10 mouse cellular contexts compared by ENCODE assay signal in the genomic region with DNA sequence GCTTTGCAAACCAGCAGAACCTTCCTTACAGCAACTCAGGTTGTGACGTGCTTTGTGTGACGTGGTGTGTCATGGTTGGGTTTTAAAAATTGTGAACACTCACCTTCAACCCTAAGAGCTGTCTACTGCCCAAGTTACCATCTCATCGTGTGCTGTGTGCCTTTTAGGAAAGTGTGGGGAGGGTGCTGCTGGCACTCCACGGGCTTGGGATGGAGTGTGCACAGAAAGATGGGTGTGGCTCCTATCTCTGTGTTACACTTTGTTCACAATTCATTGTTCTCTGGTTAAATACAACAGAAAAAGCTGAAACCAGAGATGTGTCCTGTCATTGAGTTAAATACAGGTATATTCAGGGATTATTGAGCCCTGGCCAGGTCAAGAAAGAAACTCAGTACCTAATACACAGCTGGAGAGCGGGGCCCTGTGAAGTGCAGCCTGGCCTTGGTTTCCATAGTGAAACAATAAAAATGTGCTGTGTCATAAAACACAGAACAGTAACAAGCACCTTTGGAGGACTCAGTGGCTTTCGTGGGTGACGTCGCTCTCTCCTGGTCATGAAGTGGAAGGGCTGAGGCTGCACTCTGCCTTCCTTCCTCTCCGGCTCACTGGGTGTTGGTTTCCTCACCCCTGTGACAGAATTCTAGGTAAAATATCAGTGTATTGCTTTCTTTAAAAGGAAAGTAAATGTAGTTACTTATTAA. TPM values are rescaled to one million over a fixed set of nuclear protein-coding genes. Genes with fewer than 3 reads are reported as not detected.
A peak's percentile ranks its signal among the peaks of the same experiment; 100 is the strongest.
DNase-seq lines count a peak whose midpoint lies in the region; ATAC-seq and TF ChIP-seq lines count a peak whose summit lies in the region.
"Had no signal": no experiment of that assay in that cellular context is flagged by ENCODE, and none has a peak within 500 bp of the region (broad histone marks: within the 10 kb centered on the region; RNA-seq: fewer than 3 reads in every experiment).

No protein-coding gene starts in this region.

- no peak overlapping the region for H3K27ac ChIP-seq in hindbrain, embryonic 16.5 days (ENCODE audit: low read depth, low read length)
- H3K27ac ChIP-seq in hindbrain, embryonic 13.5 days, result no peak overlapping the region
- 0 out of 2 replicates have a peak overlapping the region, but pooled peaks have one; percentile 45 for H3K27ac ChIP-seq in kidney, embryonic 15.5 days
- H3K27ac ChIP-seq in midbrain, embryonic 14.5 days (replicated peaks; ENCODE audit: low read depth, low read length), result no peak overlapping the region
- H3K27ac ChIP-seq: midbrain, embryonic 13.5 days had no signal

- H3K9me3 ChIP-seq in hindbrain, embryonic 16.5 days (ENCODE audit: control insufficient read depth, low read length), result no peaks in the 10 kb centered on the region
- H3K9me3 ChIP-seq in hindbrain, embryonic 13.5 days, result no peaks in the 10 kb centered on the region
- H3K9me3 ChIP-seq in kidney, embryonic 15.5 days (replicated peaks), result no peaks in the 10 kb centered on the region
- no peaks in the 10 kb centered on the region for H3K9me3 ChIP-seq in midbrain, embryonic 14.5 days (ENCODE audit: control insufficient read depth, low read length)
- H3K9me3 ChIP-seq: midbrain, embryonic 13.5 days had no signal

- H3K4me2 ChIP-seq in hindbrain, embryonic 16.5 days (ENCODE audit: low read length), result no peak overlapping the region
- no peak overlapping the region for H3K4me2 ChIP-seq in hindbrain, embryonic 13.5 days
- H3K4me2 ChIP-seq in kidney, embryonic 15.5 days, result no peak overlapping the region
- peak overlapping the region; percentile 51 for H3K4me2 ChIP-seq in myocyte (ENCODE audit: low read depth)
- no peak overlapping the region for H3K4me2 ChIP-seq in midbrain, embryonic 14.5 days (ENCODE audit: low read length)
- H3K4me2 ChIP-seq: midbrain, embryonic 13.5 days had no signal

- peak; percentile 27 for DNase-seq in adipocyte (ENCODE audit: low spot score)
- no peak for DNase-seq in right cerebral cortex, adult 2 months (ENCODE audit: low spot score in 2 of 2)
- no peak for DNase-seq in midbrain, embryonic 14.5 days
- DNase-seq in gastrocnemius, postnatal 14 days, result no peak

- no peak overlapping the region for H3K9ac ChIP-seq in hindbrain, embryonic 16.5 days (ENCODE audit: low read depth, low read length)
- H3K9ac ChIP-seq in hindbrain, embryonic 13.5 days, result no peak overlapping the region
- H3K9ac ChIP-seq in kidney, embryonic 15.5 days, result no peak overlapping the region
- no peak overlapping the region for H3K9ac ChIP-seq in midbrain, embryonic 14.5 days (replicated peaks; ENCODE audit: low read length)
- H3K9ac ChIP-seq: midbrain, embryonic 13.5 days had no signal

- no peak for TF ChIP-seq POLR2A in myocyte (IDR thresholded peaks at IDR 0.05; ENCODE audit: insufficient read length, low read depth)

- H3K27me3 ChIP-seq in hindbrain, embryonic 16.5 days (replicated peaks; ENCODE audit: control insufficient read depth, insufficient read depth, low read length), result no peaks in the 10 kb centered on the region
- H3K27me3 ChIP-seq in hindbrain, embryonic 13.5 days, result no peaks in the 10 kb centered on the region
- no peaks in the 10 kb centered on the region for H3K27me3 ChIP-seq in kidney, embryonic 15.5 days
- no peaks in the 10 kb centered on the region for H3K27me3 ChIP-seq in myocyte (ENCODE audit: control insufficient read depth, insufficient read depth, insufficient read length)
- H3K27me3 ChIP-seq in midbrain, embryonic 14.5 days (ENCODE audit: control insufficient read depth, insufficient read depth, low read length), result no peaks in the 10 kb centered on the region
- H3K27me3 ChIP-seq: midbrain, embryonic 13.5 days had no signal

- no peak overlapping the region for H3ac ChIP-seq in myocyte (ENCODE audit: control insufficient read depth, insufficient read length)

- ATAC-seq in hindbrain, embryonic 16.5 days, result peak; percentile 18; the same call in 1 of the 2 replicates
- ATAC-seq in hindbrain, embryonic 13.5 days (ENCODE audit: low FRiP score), result no peak
- ATAC-seq in kidney, embryonic 15.5 days (replicated peaks; ENCODE audit: low FRiP score), result peak; percentile 65
- no peak for ATAC-seq in midbrain, embryonic 14.5 days (ENCODE audit: low FRiP score, low TSS enrichment)
- ATAC-seq: midbrain, embryonic 13.5 days had no signal

- no peaks in the 10 kb centered on the region for H3K36me3 ChIP-seq in hindbrain, embryonic 16.5 days (ENCODE audit: control insufficient read depth, insufficient read depth, low read length)
- no peaks in the 10 kb centered on the region for H3K36me3 ChIP-seq in hindbrain, embryonic 13.5 days
- no peaks in the 10 kb centered on the region for H3K36me3 ChIP-seq in kidney, embryonic 15.5 days
- no peaks in the 10 kb centered on the region for H3K36me3 ChIP-seq in myocyte (ENCODE audit: control insufficient read depth, insufficient read depth)
- H3K36me3 ChIP-seq in midbrain, embryonic 14.5 days (ENCODE audit: control insufficient read depth, insufficient read depth, low read length), result no peaks in the 10 kb centered on the region
- H3K36me3 ChIP-seq: G1E had no signal

- H3K79me2 ChIP-seq in myocyte (ENCODE audit: control insufficient read depth, insufficient read depth), result peaks cover 5% of the 10 kb centered on the region

- H3K4me1 ChIP-seq in hindbrain, embryonic 16.5 days (ENCODE audit: control insufficient read depth, insufficient read depth, low read depth, low read length), result no peaks in the 10 kb centered on the region
- H3K4me1 ChIP-seq in hindbrain, embryonic 13.5 days (replicated peaks), result peaks cover 23% of the 10 kb centered on the region
- H3K4me1 ChIP-seq in kidney, embryonic 15.5 days, result peaks cover 27% of the 10 kb centered on the region
- no peaks in the 10 kb centered on the region for H3K4me1 ChIP-seq in midbrain, embryonic 14.5 days (ENCODE audit: control insufficient read depth, insufficient read depth, low read length)

- WGBS in hindbrain, embryonic 16.5 days, result 86% methylated on average over 9 of the region's 9 CpGs
- WGBS in hindbrain, embryonic 13.5 days, result 92% methylated on average over 9 of the region's 9 CpGs
- WGBS in kidney, embryonic 15.5 days, result 60% methylated on average over 9 of the region's 9 CpGs
- WGBS in midbrain, embryonic 14.5 days, result 89% methylated on average over 9 of the region's 9 CpGs

- intact Hi-C loops in gastrocnemius, postnatal 14 days (cut with DNase I; ENCODE audit: low total_unique reads), result no loop called here

- no peak overlapping the region for H3K4me3 ChIP-seq in hindbrain, embryonic 16.5 days (ENCODE audit: low read length)
- H3K4me3 ChIP-seq in hindbrain, embryonic 13.5 days, result no peak overlapping the region
- H3K4me3 ChIP-seq in kidney, embryonic 15.5 days (replicated peaks), result no peak overlapping the region
- H3K4me3 ChIP-seq in myocyte, result no peak overlapping the region
- H3K4me3 ChIP-seq in midbrain, embryonic 14.5 days (replicated peaks; ENCODE audit: low read depth, low read length), result no peak overlapping the region
- H3K4me3 ChIP-seq: midbrain, embryonic 13.5 days had no signal

TF ChIP-seq in myocyte, 11 proteins besides CTCF, POLR2A, EP300 and RAD21:
- no peak for TF ChIP-seq E2F4 (IDR thresholded peaks at IDR 0.05; ENCODE audit: insufficient read depth)
- no peak for TF ChIP-seq MAX (IDR thresholded peaks at IDR 0.05; ENCODE audit: low read depth)
- TF ChIP-seq TCF12 (IDR thresholded peaks at IDR 0.05; ENCODE audit: insufficient read depth, poor library complexity, severe bottlenecking), result no peak
- no peak for TF ChIP-seq CEBPB (IDR thresholded peaks at IDR 0.05; ENCODE audit: insufficient read depth, poor library complexity, severe bottlenecking)
- TF ChIP-seq MYOD1 (IDR thresholded peaks at IDR 0.05; ENCODE audit: control insufficient read depth in 1 of 3, insufficient read length in 2 of 3, low read depth in 2 of 3), result no peak
- no peak for TF ChIP-seq TCF3 (IDR thresholded peaks at IDR 0.05; ENCODE audit: insufficient read length, low read depth)
- no peak for TF ChIP-seq POLR2AphosphoS2 (IDR thresholded peaks at IDR 0.05; ENCODE audit: insufficient read length, low read depth)
- no peak for TF ChIP-seq USF1 (IDR thresholded peaks at IDR 0.05; ENCODE audit: low read depth)
- TF ChIP-seq SRF (IDR thresholded peaks at IDR 0.05; ENCODE audit: control insufficient read depth, insufficient read length, low read depth), result no peak
- no peak for TF ChIP-seq MYOG (IDR thresholded peaks at IDR 0.05; ENCODE audit: control insufficient read depth in 1 of 3, insufficient read depth in 1 of 3, insufficient read length in 2 of 3, low read depth in 2 of 3)
- no peak for TF ChIP-seq REST (IDR thresholded peaks at IDR 0.05; ENCODE audit: insufficient read depth, insufficient read length)

RNA-seq across cellular contexts. Expression of a gene that starts 42.2 kb away (rescaled TPM):
- 31.2 and 34.9 TPM in 2 replicates for polyA plus RNA-seq in hindbrain, embryonic 16.5 days (2015; fragmentation: Nextera tagmentation; extraction: Ambion mirVana)
- polyA plus RNA-seq in hindbrain, embryonic 13.5 days (2015; fragmentation: Nextera tagmentation; extraction: Ambion mirVana), result 39.9 and 40.7 TPM in 2 replicates
- polyA plus RNA-seq in kidney, embryonic 15.5 days (2015; fragmentation: Nextera tagmentation; extraction: Ambion mirVana), result 48.4 and 50.1 TPM in 2 replicates
- 12.2 TPM for polyA plus RNA-seq in myocyte (2012; fragmentation: generic; extraction: Trizol)
- 45.1 and 50.7 TPM in 2 replicates for polyA plus RNA-seq in midbrain, embryonic 14.5 days (2014; fragmentation: Nextera tagmentation; extraction: Ambion mirVana)
- total RNA-seq in gastrocnemius, postnatal 14 days (2021), result 10 to 100 TPM; 14.5 to 17.3 TPM
- polyA plus RNA-seq: G1E had no signal

Comparison
In these comparisons a context has a peak if more than half of its experiments do, and no peak if none do; other contexts are left out.
1. ATAC-seq: peak in hindbrain, embryonic 16.5 days (single experiment) and kidney, embryonic 15.5 days (single experiment); none in hindbrain, embryonic 13.5 days (single experiment) and midbrain, embryonic 14.5 days (single experiment).